ENCODE assay signal across 12 mouse cellular contexts in genomic region chr11:89318324-89318723, GRCm38 (mm10). TPM values are rescaled to one million over a fixed set of nuclear protein-coding genes. Genes with fewer than 3 reads are reported as not detected.
DNase-seq lines count a peak whose midpoint lies in the region; ATAC-seq and TF ChIP-seq lines count a peak whose summit lies in the region.
"Had no signal": no experiment of that assay in that cellular context is flagged by ENCODE, and none has a peak within 500 bp of the region (broad histone marks: within the 10 kb centered on the region; RNA-seq: fewer than 3 reads in every experiment).

No protein-coding gene starts in this region.

- no peaks in the 10 kb centered on the region for H3K9me3 ChIP-seq in heart, embryonic 10.5 days
- no peaks in the 10 kb centered on the region for H3K9me3 ChIP-seq in lung, embryonic 16.5 days (ENCODE audit: control insufficient read depth, low read length)
- no peaks in the 10 kb centered on the region for H3K9me3 ChIP-seq in hindbrain, embryonic 15.5 days
- H3K9me3 ChIP-seq in neural tube, embryonic 14.5 days (ENCODE audit: control insufficient read depth, low read length) = no peaks in the 10 kb centered on the region
- H3K9me3 ChIP-seq: liver, embryonic 15.5 days had no signal

- H3K9ac ChIP-seq in heart, adult 2 months (ENCODE audit: low read depth, low read length) = no peak overlapping the region
- H3K9ac ChIP-seq in lung, embryonic 16.5 days (ENCODE audit: low read length) = no peak overlapping the region
- H3K9ac ChIP-seq in hindbrain, embryonic 15.5 days = no peak overlapping the region
- no peak overlapping the region for H3K9ac ChIP-seq in neural tube, embryonic 14.5 days (replicated peaks; ENCODE audit: low read depth, low read length)
- H3K9ac ChIP-seq: liver, embryonic 15.5 days had no signal

- no peak for TF ChIP-seq POLR2A in heart, adult 2 months (IDR thresholded peaks at IDR 0.05; ENCODE audit: insufficient read depth, low read depth, low read length)

- peak; percentile 59; the same call in 1 of the 2 replicates for ATAC-seq in lung, embryonic 16.5 days (ENCODE audit: low read depth)
- ATAC-seq in hindbrain, embryonic 15.5 days (ENCODE audit: low FRiP score, low read depth) = peak; percentile 63
- peak; percentile 61 for ATAC-seq in neural tube, embryonic 14.5 days (ENCODE audit: low read depth)

- WGBS in heart, embryonic 10.5 days = 17% methylated on average over 8 of the region's 8 CpGs
- WGBS in heart, adult 2 months = 21% methylated on average over 8 of the region's 8 CpGs
- 27% methylated on average over 8 of the region's 8 CpGs for WGBS in lung, embryonic 16.5 days
- WGBS in hindbrain, embryonic 15.5 days = 11% methylated on average over 8 of the region's 8 CpGs
- WGBS in neural tube, embryonic 14.5 days = 3% methylated on average over 8 of the region's 8 CpGs

- no peak for TF ChIP-seq CTCF in heart, adult 2 months (IDR thresholded peaks at IDR 0.05)

- peak overlapping the region; percentile 79 for H3K27ac ChIP-seq in heart, embryonic 10.5 days
- H3K27ac ChIP-seq in heart, adult 2 months = no peak overlapping the region
- H3K27ac ChIP-seq in lung, embryonic 16.5 days (ENCODE audit: low read length) = no peak overlapping the region
- H3K27ac ChIP-seq in hindbrain, embryonic 15.5 days (replicated peaks) = no peak overlapping the region; the same call in 1 of the 2 replicates
- no peak overlapping the region for H3K27ac ChIP-seq in neural tube, embryonic 14.5 days (ENCODE audit: low read depth, low read length)
- H3K27ac ChIP-seq: liver, embryonic 15.5 days had no signal

- no peak for DNase-seq in heart, embryonic 10.5 days (ENCODE audit: low spot score)
- DNase-seq in heart, adult 2 months = no peak
- DNase-seq in lung, postnatal 14 days = no peak
- DNase-seq in right cerebral cortex, adult 2 months (ENCODE audit: low spot score in 2 of 2) = no peak
- DNase-seq in kidney, postnatal 25 days = no peak
- DNase-seq: thymus, postnatal 36 days had no signal

- no peak for TF ChIP-seq EP300 in heart, adult 2 months (IDR thresholded peaks at IDR 0.05; ENCODE audit: insufficient read depth, low read depth, low read length)

- intact Hi-C loops in heart, adult 2 months (cut with DNase I) = no loop called here

- H3K79me2 ChIP-seq in heart, adult 2 months (replicated peaks; ENCODE audit: control insufficient read depth, insufficient read depth, low read length) = no peaks in the 10 kb centered on the region

- no peaks in the 10 kb centered on the region for H3K36me3 ChIP-seq in heart, embryonic 10.5 days
- H3K36me3 ChIP-seq in heart, adult 2 months (ENCODE audit: control insufficient read depth, insufficient read depth, low read length) = no peaks in the 10 kb centered on the region
- H3K36me3 ChIP-seq in lung, embryonic 16.5 days (ENCODE audit: control insufficient read depth, insufficient read depth, low read length) = no peaks in the 10 kb centered on the region
- H3K36me3 ChIP-seq in hindbrain, embryonic 15.5 days = no peaks in the 10 kb centered on the region
- H3K36me3 ChIP-seq in neural tube, embryonic 14.5 days (ENCODE audit: control insufficient read depth, insufficient read depth, low read length) = no peaks in the 10 kb centered on the region
- H3K36me3 ChIP-seq: G1E; liver, embryonic 15.5 days had no signal

- H3K27me3 ChIP-seq in heart, embryonic 10.5 days (ENCODE audit: insufficient read depth, poor library complexity, severe bottlenecking) = no peaks in the 10 kb centered on the region
- no peaks in the 10 kb centered on the region for H3K27me3 ChIP-seq in heart, adult 2 months (ENCODE audit: control insufficient read depth, insufficient read depth, low read length)
- no peaks in the 10 kb centered on the region for H3K27me3 ChIP-seq in lung, embryonic 16.5 days (ENCODE audit: control insufficient read depth, insufficient read depth, low read depth, low read length)
- H3K27me3 ChIP-seq in hindbrain, embryonic 15.5 days = no peaks in the 10 kb centered on the region
- H3K27me3 ChIP-seq in neural tube, embryonic 14.5 days (ENCODE audit: control insufficient read depth, insufficient read depth, low read length) = 0 out of 2 replicates have a peak, but pooled peaks cover 3% of the 10 kb centered on the region

- H3K4me3 ChIP-seq in heart, embryonic 10.5 days = peak overlapping the region; percentile 37
- H3K4me3 ChIP-seq in heart, adult 2 months = no peak overlapping the region
- no peak overlapping the region for H3K4me3 ChIP-seq in lung, embryonic 16.5 days (ENCODE audit: low read length)
- H3K4me3 ChIP-seq in hindbrain, embryonic 15.5 days = no peak overlapping the region
- H3K4me3 ChIP-seq in neural tube, embryonic 14.5 days (ENCODE audit: low read depth, low read length) = no peak overlapping the region
- H3K4me3 ChIP-seq: liver, embryonic 15.5 days; myocyte had no signal

- H3K4me2 ChIP-seq in lung, embryonic 16.5 days (ENCODE audit: low read depth, low read length) = no peak overlapping the region
- H3K4me2 ChIP-seq in hindbrain, embryonic 15.5 days = peak overlapping the region; percentile 20
- H3K4me2 ChIP-seq in neural tube, embryonic 14.5 days (ENCODE audit: low read depth, low read length) = no peak overlapping the region; the same call in 1 of the 2 replicates
- H3K4me2 ChIP-seq: liver, embryonic 15.5 days had no signal

- peaks cover 46% of the 10 kb centered on the region for H3K4me1 ChIP-seq in heart, embryonic 10.5 days
- no peaks in the 10 kb centered on the region for H3K4me1 ChIP-seq in heart, adult 2 months (ENCODE audit: control insufficient read depth, insufficient read depth, low read length)
- H3K4me1 ChIP-seq in lung, embryonic 16.5 days (replicated peaks; ENCODE audit: control insufficient read depth, insufficient read depth, low read length) = peaks cover 5% of the 10 kb centered on the region
- peaks cover 6% of the 10 kb centered on the region; the same call in 1 of the 2 replicates for H3K4me1 ChIP-seq in hindbrain, embryonic 15.5 days (replicated peaks)
- H3K4me1 ChIP-seq in neural tube, embryonic 14.5 days (ENCODE audit: control insufficient read depth, insufficient read depth, low read length) = 0 out of 2 replicates have a peak, but pooled peaks cover 3% of the 10 kb centered on the region
- H3K4me1 ChIP-seq: liver, embryonic 15.5 days had no signal

RNA-seq across cellular contexts. Expression of gene Nog, which starts 16.2 kb away (rescaled TPM):
- polyA plus RNA-seq in heart, embryonic 10.5 days (2016; fragmentation: Nextera tagmentation; extraction: Ambion mirVana) = 1.4 and 2.5 TPM in 2 replicates
- total RNA-seq in heart, adult 2 months (2021) = under 1 TPM; 0.18 to 0.20 TPM
- polyA plus RNA-seq in heart, adult 2 months (2012; rRNA removed) = 0.18 and 0.39 TPM in 2 replicates
- polyA plus RNA-seq in lung, embryonic 16.5 days (2015; fragmentation: Nextera tagmentation; extraction: Ambion mirVana) = 1.0 and 1.3 TPM in 2 replicates
- 3.9 and 4.1 TPM in 2 replicates for polyA plus RNA-seq in hindbrain, embryonic 15.5 days (2015; fragmentation: Nextera tagmentation; extraction: Ambion mirVana)
- polyA plus RNA-seq in neural tube, embryonic 14.5 days (2014; fragmentation: Nextera tagmentation; extraction: Ambion mirVana) = 3.6 and 4.4 TPM in 2 replicates
- total RNA-seq: G1E had no signal
- polyA plus RNA-seq: G1E; liver, embryonic 15.5 days had no signal
